Mouse (Mus musculus) megakaryocyte-erythroid progenitor cell, adult 5-6 weeks (primary cell): Measurements from ENCODE around the gene Mlx. TPM values are rescaled to one million over a fixed set of nuclear protein-coding genes. Genes with fewer than 3 reads are reported as not detected.

Experiments
- ATAC-seq: replicated peaks from 2 replicates; pipeline ENCODE4 v1.8.0; 2016; ENCODE audit warnings: mild to moderate bottlenecking, inconsistent platforms; ENCODE audit not compliant: severe bottlenecking, poor library complexity, low FRiP score, low TSS enrichment
- total RNA-seq, 2 experiments: library from RNA; stranded (forward) in 1 of 2; stranded (reverse) in 1 of 2; fragments of 200-1000, 215-1000 nt in 1 of 2; fragments of >200 nt in 1 of 2; fragmentation: Nextera tagmentation in 1 of 2; gene quantifications; 2 replicates each; pipeline ENCODE4 v1.2.3; 2014 to 2017

The Mlx gene
- total RNA-seq (2014; fragmentation: Nextera tagmentation) (46.8 and 53.3 TPM in 2 replicates), total RNA-seq (2017) (34.5 and 74.8 TPM in 2 replicates)

DNA sequence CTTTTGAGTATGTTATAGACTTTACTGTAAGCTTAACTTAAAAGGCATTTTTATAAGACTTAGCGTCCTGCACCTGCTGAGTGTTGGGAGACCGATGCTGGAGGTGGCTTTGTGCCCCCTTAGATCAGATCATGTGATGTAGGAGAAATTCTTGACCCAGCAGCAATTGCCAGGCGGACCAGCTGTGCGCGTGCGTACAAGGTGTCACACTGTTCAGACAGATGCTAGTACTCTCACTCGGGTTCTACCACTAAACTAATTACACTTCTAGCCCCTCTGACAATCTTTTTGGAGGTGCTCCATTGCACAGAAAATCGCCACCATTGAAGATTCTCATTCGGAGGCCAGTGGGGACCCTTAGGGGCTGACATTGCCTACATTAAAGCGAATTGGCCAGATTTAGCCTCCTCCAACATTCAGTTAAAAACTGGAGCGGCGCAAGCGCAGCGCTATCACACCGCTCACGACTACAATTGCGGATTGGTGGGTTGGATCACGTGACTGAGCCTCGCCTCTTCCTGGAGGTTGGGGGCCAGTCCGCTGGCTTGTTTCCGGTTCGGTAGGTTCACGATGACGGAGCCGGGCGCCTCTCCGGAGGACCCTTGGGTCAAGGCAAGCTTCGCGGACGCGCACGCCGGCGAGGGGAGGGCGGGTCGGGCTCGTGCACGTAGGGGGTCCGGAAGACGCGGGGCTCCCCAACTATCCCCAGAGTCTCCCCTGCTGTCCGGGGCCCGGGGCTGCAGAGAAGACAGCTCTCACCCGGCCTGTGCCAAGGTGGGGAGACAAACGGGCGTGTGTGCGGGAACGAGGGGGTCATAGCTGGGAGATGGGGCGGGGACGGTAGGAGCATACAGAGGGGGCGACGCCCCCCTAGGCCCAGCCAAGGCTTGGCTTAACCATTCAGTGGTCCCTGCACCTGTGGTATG lies at the start of gene Mlx:
Gene Mlx, plus strand, starts transcription at position 522 of the 926 bp plus-strand sequence.
- peak; percentile 72 for ATAC-seq

GRCm38 (mm10) chr11:101037795-101038194 lies 49.3 kb upstream of the Mlx start:
- ATAC-seq: no peak

- no peak for ATAC-seq
Measured at GRCm38 (mm10) chr11:101045826-101046225, 41.3 kb upstream of the Mlx start.

DNA sequence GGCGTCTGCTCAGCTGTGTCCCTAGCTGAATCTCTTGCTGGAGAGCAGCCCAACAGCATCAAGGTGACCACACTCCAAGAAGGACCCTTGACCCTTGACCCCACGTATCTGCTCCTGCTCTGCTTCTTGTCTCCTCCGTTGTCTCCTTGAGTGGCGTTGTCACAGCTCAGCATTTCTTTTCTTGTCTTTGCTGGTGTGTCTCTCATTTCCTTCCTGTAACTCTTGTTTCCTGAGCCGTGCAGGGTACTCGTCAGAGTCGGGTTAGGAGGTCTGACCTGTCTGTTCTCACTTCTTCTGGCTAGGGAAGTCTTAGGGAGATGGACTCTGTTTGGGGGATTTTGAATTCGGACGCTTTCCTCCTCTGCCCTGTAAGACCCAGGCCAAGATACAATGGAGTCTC lies 40.6 kb upstream of the Mlx start:
- no peak for ATAC-seq

- ATAC-seq: no peak
Measured at GRCm38 (mm10) chr11:101047502-101047901, 39.6 kb upstream of the Mlx start.

- ATAC-seq: no peak
Measured at GRCm38 (mm10) chr11:101050359-101050758, 36.7 kb upstream of the Mlx start.

DNA sequence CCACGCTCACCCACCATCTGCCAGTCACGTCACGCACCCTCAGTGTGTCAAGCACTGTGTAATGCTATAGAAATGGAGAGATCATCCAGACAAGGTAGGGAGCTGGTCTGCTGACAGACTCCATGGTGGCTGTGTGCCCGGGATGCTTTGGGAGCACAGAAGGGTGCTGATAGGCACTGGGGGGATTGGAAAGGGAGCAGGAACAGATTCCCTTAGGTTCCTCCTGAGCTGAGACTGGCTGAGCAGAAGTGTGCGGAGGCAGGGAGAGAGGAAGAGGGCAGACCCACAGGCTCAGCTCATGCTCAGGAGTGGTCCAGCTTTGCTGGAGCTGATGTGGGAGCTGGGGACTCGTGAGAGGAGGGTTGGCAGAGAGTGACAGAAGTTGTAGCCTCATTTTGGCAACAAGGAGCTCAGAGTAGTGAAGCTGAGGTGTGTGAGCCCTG lies 36.0 kb upstream of the Mlx start:
- no peak for ATAC-seq

DNA sequence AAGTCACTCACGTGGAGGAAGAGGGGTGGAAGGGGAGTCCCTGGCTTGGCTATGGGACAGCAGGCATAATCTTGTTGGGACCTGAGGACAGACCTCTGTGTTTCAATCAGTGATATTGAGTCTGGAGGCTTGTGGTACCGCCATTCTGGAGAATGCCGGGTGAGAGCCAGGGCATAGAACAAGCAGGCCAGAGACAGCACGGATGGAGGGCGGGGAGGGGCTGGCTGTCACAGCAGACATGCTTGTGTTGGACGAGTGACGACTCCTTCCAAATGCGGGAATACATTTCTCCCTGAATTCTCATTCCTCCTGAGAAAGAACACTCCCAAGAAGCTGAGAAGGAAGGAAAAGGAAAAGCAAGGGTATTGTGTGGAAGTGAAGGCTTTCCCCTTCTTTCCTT lies 35.5 kb upstream of the Mlx start:
- no peak for ATAC-seq

- no peak for ATAC-seq
Measured at GRCm38 (mm10) chr11:101052751-101053473, 34.2 kb upstream of the Mlx start.

GRCm38 (mm10) chr11:101053974-101054373 lies 33.1 kb upstream of the Mlx start:
- ATAC-seq: no peak

GRCm38 (mm10) chr11:101055418-101055817 lies 31.7 kb upstream of the Mlx start:
- 0 out of 2 replicates have a peak, but pooled peaks have one; percentile 43 for ATAC-seq

DNA sequence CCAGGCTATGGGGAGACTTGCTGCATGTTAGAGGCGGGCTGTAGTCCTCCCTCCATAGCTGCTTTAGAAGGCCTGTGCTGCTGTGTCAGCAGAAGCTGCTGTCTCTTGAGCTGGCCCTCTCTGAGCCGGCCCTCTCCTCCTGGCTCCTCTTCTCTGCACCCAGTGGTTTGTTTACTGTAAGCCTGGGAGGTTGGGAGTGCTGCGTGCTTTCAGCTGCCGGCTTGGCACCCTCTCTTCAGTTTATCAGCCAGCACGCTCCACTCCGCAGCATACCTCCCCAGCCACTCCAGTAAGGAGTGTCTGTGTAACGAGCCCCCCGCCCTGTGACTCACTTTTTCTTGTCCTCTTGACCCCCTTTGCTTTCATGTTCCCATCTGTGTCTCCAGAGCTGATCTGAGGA lies 30.2 kb upstream of the Mlx start:
- ATAC-seq: no peak

- ATAC-seq: peak; percentile 69
Measured at GRCm38 (mm10) chr11:101057860-101058259, 29.2 kb upstream of the Mlx start.

- ATAC-seq: no peak
Measured at GRCm38 (mm10) chr11:101058726-101059125, 28.4 kb upstream of the Mlx start.

GRCm38 (mm10) chr11:101059473-101059872 lies 27.6 kb upstream of the Mlx start:
- no peak for ATAC-seq

- no peak for ATAC-seq
Measured at GRCm38 (mm10) chr11:101060126-101060525, 27.0 kb upstream of the Mlx start.

DNA sequence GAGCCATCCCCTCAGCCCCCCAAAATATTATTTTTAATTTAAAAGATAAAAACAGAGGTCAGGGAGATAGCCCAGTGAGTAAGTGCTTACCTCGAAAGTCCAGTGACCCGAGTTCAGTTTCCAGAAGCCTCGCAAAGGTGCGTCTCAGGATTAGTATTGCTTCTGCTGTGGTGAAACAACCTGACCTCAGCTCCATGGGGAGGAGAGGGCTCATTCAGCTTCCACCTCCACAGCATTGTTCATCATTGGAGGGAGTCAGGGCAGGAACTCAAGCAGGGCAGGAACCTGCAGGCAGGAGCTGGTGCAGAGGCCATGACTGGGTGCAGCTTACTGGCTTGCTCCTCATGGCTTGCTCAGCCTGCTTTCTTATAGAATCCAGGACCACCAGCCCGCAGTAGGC lies 26.0 kb upstream of the Mlx start:
- no peak for ATAC-seq

DNA sequence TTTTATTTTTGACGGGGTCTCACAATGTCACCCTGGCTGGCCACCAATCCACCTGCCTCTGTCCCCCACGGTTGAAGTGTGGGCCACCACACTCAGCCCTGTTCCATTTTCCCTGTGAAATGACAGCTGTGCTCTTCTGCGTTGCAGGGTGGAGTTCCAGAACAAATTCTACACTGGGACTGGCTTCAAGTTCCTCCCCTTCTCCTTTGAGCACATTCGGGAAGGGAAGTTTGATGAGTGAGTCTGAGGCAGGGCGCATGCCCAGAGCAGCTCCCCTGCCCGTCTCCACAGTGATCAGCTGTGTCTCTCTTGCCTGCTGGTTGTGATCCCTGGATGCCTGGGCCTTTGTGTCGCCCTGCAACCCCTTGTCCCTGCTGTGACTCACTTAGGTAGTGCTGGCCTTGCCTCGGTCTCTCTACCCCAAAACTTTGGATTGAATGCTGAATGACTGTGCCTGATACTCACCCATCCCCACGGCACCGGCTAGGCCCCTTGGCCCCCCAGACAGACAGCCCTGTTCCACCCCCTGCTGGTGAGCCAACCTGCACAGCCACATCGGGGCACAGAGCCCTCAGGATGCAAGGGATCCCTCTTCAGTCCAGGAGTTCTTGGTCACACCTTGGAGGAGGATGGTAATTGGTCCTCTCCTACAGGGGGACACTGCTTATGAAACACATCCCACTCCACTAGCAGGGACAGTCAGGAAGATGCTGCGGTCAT lies 24.8 kb upstream of the Mlx start:
- no peak for ATAC-seq

DNA sequence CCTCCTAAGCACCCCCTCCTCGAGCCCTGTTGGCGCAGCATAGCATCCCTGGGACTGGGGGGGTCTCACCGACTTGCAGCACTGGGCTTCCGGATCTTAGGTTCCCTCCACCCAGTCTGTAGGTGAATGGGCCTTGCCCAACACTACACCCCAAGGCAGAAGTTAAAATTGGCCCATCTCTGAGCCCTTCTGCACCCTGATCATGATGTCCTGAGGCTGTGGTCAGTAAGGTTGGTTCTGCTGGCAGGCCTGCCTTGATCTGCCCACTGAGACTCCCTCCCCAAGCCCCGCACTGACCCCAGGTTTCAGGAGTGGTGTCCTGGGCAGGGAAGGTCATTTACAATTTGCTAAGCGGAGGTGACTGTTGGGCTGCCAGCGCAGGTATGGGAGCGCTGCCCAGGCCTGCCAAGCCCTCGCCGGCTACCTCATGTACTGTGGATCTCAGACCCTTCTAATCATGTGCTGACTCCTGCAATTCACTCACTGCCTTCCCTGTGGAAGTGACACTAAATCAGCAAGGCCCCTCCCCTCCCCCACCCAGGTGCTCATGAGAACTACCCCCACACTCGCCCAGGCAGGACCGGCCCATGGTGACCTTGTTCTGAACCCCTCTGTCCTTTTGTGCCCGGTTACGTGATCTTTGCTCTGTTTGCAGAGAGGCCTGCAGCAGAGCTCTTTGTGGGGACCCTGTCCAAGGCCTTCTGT lies 24.0 kb upstream of the Mlx start:
- no peak for ATAC-seq
